Mouse (Mus musculus) erythroblast, embryonic 14.5 days (primary cell): ENCODE measurements around the gene Olfr1016. TPM values are rescaled to one million over a fixed set of nuclear protein-coding genes. Genes with fewer than 3 reads are reported as not detected.

ENCODE experiments used
- H3K27me3 ChIP-seq: 2 replicates; pipeline ENCODE4 v1.6.1; 2012; ENCODE audit warnings: inconsistent platforms; ENCODE audit not compliant: control insufficient read depth
- H3K36me3 ChIP-seq: 2 replicates; pipeline ENCODE4 v1.6.1; 2012; ENCODE audit warnings: mild to moderate bottlenecking, inconsistent platforms; ENCODE audit not compliant: control insufficient read depth
- H3K4me1 ChIP-seq: 2 replicates; pipeline ENCODE4 v1.6.1; 2012; ENCODE audit warnings: inconsistent platforms; ENCODE audit not compliant: control insufficient read depth
- H3K4me3 ChIP-seq: replicated peaks from 2 replicates; pipeline ENCODE3; 2012; ENCODE audit warnings: moderate library complexity, mild to moderate bottlenecking, inconsistent platforms
- H3K9me3 ChIP-seq: 2 replicates; pipeline ENCODE4 v1.6.1; 2012; ENCODE audit warnings: low read length, inconsistent platforms, mixed read lengths; ENCODE audit not compliant: control insufficient read depth
- GATA1 ChIP-seq: IDR thresholded peaks from 2 replicates; pipeline ENCODE4 v1.6.1; 2012; ENCODE audit warnings: low read length, inconsistent platforms, mixed read lengths
- TAL1 ChIP-seq: IDR thresholded peaks from 3 replicates; pipeline ENCODE4 v1.6.1; 2012; ENCODE audit warnings: low read length, inconsistent platforms, mixed read lengths
- polyA plus RNA-seq: library from polyadenylated mRNA; stranded (reverse); fragments of >175 nt; gene quantifications from 2 replicates; pipeline ENCODE4 v1.2.3, GENCODE M21; 2012

Gene Olfr1016
- polyA plus RNA-seq, 1 experiment, result not detected

GRCm38 (mm10) chr2:85762666-85763065 is 39.7 kb downstream of the Olfr1016 start, which contains the start of gene Olfr1012:
Gene Olfr1012 (minus strand): TSS chr2:85762766.
- no peaks in the 10 kb centered on the region for H3K4me1 ChIP-seq
- TF ChIP-seq GATA1 (no peak), TAL1 (no peak)
- H3K9me3 ChIP-seq, result no peaks in the 10 kb centered on the region
- no peaks in the 10 kb centered on the region for H3K27me3 ChIP-seq
- H3K36me3 ChIP-seq, result no peaks in the 10 kb centered on the region
- H3K4me3 ChIP-seq, result no peak within 1 kb of the TSS

GRCm38 (mm10) chr2:85753822-85754221 is 48.5 kb downstream of the Olfr1016 start:
- no peaks in the 10 kb centered on the region for H3K36me3 ChIP-seq
- H3K4me1 ChIP-seq, result no peaks in the 10 kb centered on the region
- no peaks in the 10 kb centered on the region for H3K27me3 ChIP-seq
- peaks cover 5% of the 10 kb centered on the region; the same call in 1 of the 2 replicates for H3K9me3 ChIP-seq
- no peak overlapping the region for H3K4me3 ChIP-seq
- TF ChIP-seq GATA1 (no peak), TAL1 (no peak)

Other genes with a start within 250 kb of the Olfr1016 start
- gene Olfr996, start 223.3 kb downstream of the Olfr1016 start, polyA plus RNA-seq, result not detected in 2 replicates
- gene Olfr998, start 213.6 kb downstream of the Olfr1016 start, polyA plus RNA-seq, result not detected in 2 replicates
- gene Olfr1000, start 190.6 kb downstream of the Olfr1016 start, polyA plus RNA-seq, result not detected in 2 replicates
- gene Olfr1002, start 151.8 kb downstream of the Olfr1016 start, polyA plus RNA-seq, result not detected in 2 replicates
- gene Olfr154, start 138.1 kb downstream of the Olfr1016 start, polyA plus RNA-seq, result not detected in 2 replicates
- not detected in 2 replicates for gene Olfr1006, start 123.8 kb downstream of the Olfr1016 start, polyA plus RNA-seq
- gene Olfr1008, start 113.1 kb downstream of the Olfr1016 start, polyA plus RNA-seq, result not detected in 2 replicates
- gene Olfr1009, start 87.1 kb downstream of the Olfr1016 start, polyA plus RNA-seq, result not detected in 2 replicates
- gene Olfr1012, start 39.8 kb downstream of the Olfr1016 start, polyA plus RNA-seq, result not detected in 2 replicates
- gene Olfr1013, start 35.4 kb downstream of the Olfr1016 start, polyA plus RNA-seq, result not detected in 2 replicates
- not detected in 2 replicates for gene Olfr1014, start 29.8 kb downstream of the Olfr1016 start, polyA plus RNA-seq
- not detected in 2 replicates for gene Olfr1015, start 20.5 kb downstream of the Olfr1016 start, polyA plus RNA-seq
- gene Olfr1018, start 15.9 kb upstream of the Olfr1016 start, polyA plus RNA-seq, result not detected in 2 replicates
- gene Olfr1019, start 42.9 kb upstream of the Olfr1016 start, polyA plus RNA-seq, result 0.01 TPM in 1 of 2 replicates, not detected in the other
- gene Olfr1020, start 44.5 kb upstream of the Olfr1016 start, polyA plus RNA-seq, result not detected in 2 replicates
- not detected in 2 replicates for gene Olfr1022, start 66.0 kb upstream of the Olfr1016 start, polyA plus RNA-seq
- gene Olfr1023, start 83.1 kb upstream of the Olfr1016 start, polyA plus RNA-seq, result not detected in 2 replicates
- gene Olfr1024, start 102.5 kb upstream of the Olfr1016 start, polyA plus RNA-seq, result not detected in 2 replicates
- gene Olfr1025-ps1, start 112.6 kb upstream of the Olfr1016 start, polyA plus RNA-seq, result not detected in 2 replicates
- not detected in 2 replicates for gene Olfr1026, start 119.0 kb upstream of the Olfr1016 start, polyA plus RNA-seq
- gene Olfr1028, start 147.9 kb upstream of the Olfr1016 start, polyA plus RNA-seq, result not detected in 2 replicates
- gene Olfr1029, start 171.4 kb upstream of the Olfr1016 start, polyA plus RNA-seq, result not detected in 2 replicates
- gene Olfr1030, start 176.7 kb upstream of the Olfr1016 start, polyA plus RNA-seq, result 0.01 TPM in 1 of 2 replicates, not detected in the other
- gene Olfr1031, start 187.8 kb upstream of the Olfr1016 start, polyA plus RNA-seq, result not detected in 2 replicates
- gene Olfr1032, start 203.0 kb upstream of the Olfr1016 start, polyA plus RNA-seq, result not detected in 2 replicates
- not detected in 2 replicates for gene Olfr1033, start 218.1 kb upstream of the Olfr1016 start, polyA plus RNA-seq
- gene Olfr1034, start 243.3 kb upstream of the Olfr1016 start, polyA plus RNA-seq, result not detected in 2 replicates